Mouse (Mus musculus): ENCODE data around the gene Gm10061. TPM values are rescaled to one million over a fixed set of nuclear protein-coding genes. Genes with fewer than 3 reads are reported as not detected.

Gm10061 gene
- not detected for polyA plus RNA-seq (2012; fragmentation: generic; extraction: Trizol)

GRCm38 (mm10) chr16:89150786-89151185 is at the start of gene Gm10061:
Gene Gm10061, plus strand, starts transcription at chr16:89151086.

GRCm38 (mm10) chr16:89140551-89140950 is 10.3 kb upstream of the Gm10061 start, which contains the start of gene Gm6358:
Gene Gm6358, plus strand, starts transcription at chr16:89140851.

GRCm38 (mm10) chr16:89157652-89158051 is 6.8 kb downstream of the Gm10061 start, which contains the start of gene Gm9789:
Gene Gm9789, plus strand, starts transcription at chr16:89157952.

GRCm38 (mm10) chr16:89169190-89169589 is 18.3 kb downstream of the Gm10061 start, which contains the start of gene Gm7735:
Gene Gm7735, plus strand, starts transcription at chr16:89169490.

GRCm38 (mm10) chr16:89174435-89174834 is 23.5 kb downstream of the Gm10061 start, which contains the start of gene 1110057P08Rik:
Gene 1110057P08Rik, plus strand, starts transcription at chr16:89174735.

Other genes starting within 250 kb of the Gm10061 start
- not detected for gene Krtap19-9b, start 218.8 kb upstream of the Gm10061 start, polyA plus RNA-seq (2012; fragmentation: generic; extraction: Trizol)
- gene Krtap16-3, start 188.2 kb upstream of the Gm10061 start, polyA plus RNA-seq (2012; fragmentation: generic; extraction: Trizol) = not detected
- not detected for gene Krtap22-2, start 140.3 kb upstream of the Gm10061 start, polyA plus RNA-seq (2012; fragmentation: generic; extraction: Trizol)
- not detected for gene Gm10229, start 135.8 kb upstream of the Gm10061 start, polyA plus RNA-seq (2012; fragmentation: generic; extraction: Trizol)
- not detected for gene Krtap6-1, start 119.4 kb upstream of the Gm10061 start, polyA plus RNA-seq (2012; fragmentation: generic; extraction: Trizol)
- not detected for gene Gm10228, start 109.6 kb upstream of the Gm10061 start, polyA plus RNA-seq (2012; fragmentation: generic; extraction: Trizol)
- not detected for gene Krtap6-5, start 103.2 kb upstream of the Gm10061 start, polyA plus RNA-seq (2012; fragmentation: generic; extraction: Trizol)
- gene 1110025L11Rik, start 87.1 kb upstream of the Gm10061 start, polyA plus RNA-seq (2012; fragmentation: generic; extraction: Trizol) = not detected
- not detected for gene Krtap6-3, start 67.1 kb upstream of the Gm10061 start, polyA plus RNA-seq (2012; fragmentation: generic; extraction: Trizol)
- gene Gm6358, start 10.2 kb upstream of the Gm10061 start, polyA plus RNA-seq (2012; fragmentation: generic; extraction: Trizol) = not detected
- not detected for gene Gm9789, start 6.9 kb downstream of the Gm10061 start, polyA plus RNA-seq (2012; fragmentation: generic; extraction: Trizol)
- gene Gm7735, start 18.4 kb downstream of the Gm10061 start, polyA plus RNA-seq (2012; fragmentation: generic; extraction: Trizol) = not detected
- gene 1110057P08Rik, start 23.6 kb downstream of the Gm10061 start, polyA plus RNA-seq (2012; fragmentation: generic; extraction: Trizol) = not detected
- not detected for gene Krtap20-2, start 54.8 kb downstream of the Gm10061 start, polyA plus RNA-seq (2012; fragmentation: generic; extraction: Trizol)